Mouse (Mus musculus) testis, adult 10 weeks (tissue): Measurements from ENCODE around the gene Traf3ip1. TPM values are rescaled to one million over a fixed set of nuclear protein-coding genes. Genes with fewer than 3 reads are reported as not detected.

Source experiments
- polyA plus RNA-seq: library from polyadenylated mRNA; stranded (reverse); fragments of 350-450 nt; fragmentation: Illumina TruSeq; extraction: RNeasy Lipid Tissue Mini Kit (QIAGEN cat#74804); gene quantifications from one replicate; pipeline ENCODE4 v1.2.3, GENCODE M21; 2014; ENCODE audit warnings: low read depth, low replicate concordance

Gene Traf3ip1
- polyA plus RNA-seq, result 13.1 TPM

GRCm38 (mm10) chr1:91494457-91495140 is at the start of gene Traf3ip1:
Gene Traf3ip1, plus strand, starts transcription at chr1:91494647.

GRCm38 (mm10) chr1:91459059-91459809 is 35.2 kb upstream of the Traf3ip1 start, which contains the start of gene Per2:
Gene Per2, minus strand, starts transcription at chr1:91459324.

GRCm38 (mm10) chr1:91540271-91540826 is 45.9 kb downstream of the Traf3ip1 start, which contains the start of gene Asb1:
Gene Asb1, plus strand, starts transcription at chr1:91540544.

Other genes starting within 250 kb of the Traf3ip1 start
- gene Ube2f, start 244.3 kb upstream of the Traf3ip1 start, polyA plus RNA-seq, result 216 TPM
- 4.8 TPM for gene Scly, start 196.3 kb upstream of the Traf3ip1 start, polyA plus RNA-seq
- 0.06 TPM for gene Espnl, start 172.6 kb upstream of the Traf3ip1 start, polyA plus RNA-seq
- not detected for gene Klhl30, start 143.6 kb upstream of the Traf3ip1 start, polyA plus RNA-seq
- gene Erfe, start 128.2 kb upstream of the Traf3ip1 start, polyA plus RNA-seq, result 1.0 TPM
- 14.5 TPM for gene Ilkap, start 95.8 kb upstream of the Traf3ip1 start, polyA plus RNA-seq
- not detected for gene Hes6, start 80.6 kb upstream of the Traf3ip1 start, polyA plus RNA-seq
- gene Per2, start 35.3 kb upstream of the Traf3ip1 start, polyA plus RNA-seq, result 1.3 TPM
- 12.1 TPM for gene Asb1, start 45.9 kb downstream of the Traf3ip1 start, polyA plus RNA-seq